ENCODE assay signal across 8 mouse cellular contexts in the genomic region with DNA sequence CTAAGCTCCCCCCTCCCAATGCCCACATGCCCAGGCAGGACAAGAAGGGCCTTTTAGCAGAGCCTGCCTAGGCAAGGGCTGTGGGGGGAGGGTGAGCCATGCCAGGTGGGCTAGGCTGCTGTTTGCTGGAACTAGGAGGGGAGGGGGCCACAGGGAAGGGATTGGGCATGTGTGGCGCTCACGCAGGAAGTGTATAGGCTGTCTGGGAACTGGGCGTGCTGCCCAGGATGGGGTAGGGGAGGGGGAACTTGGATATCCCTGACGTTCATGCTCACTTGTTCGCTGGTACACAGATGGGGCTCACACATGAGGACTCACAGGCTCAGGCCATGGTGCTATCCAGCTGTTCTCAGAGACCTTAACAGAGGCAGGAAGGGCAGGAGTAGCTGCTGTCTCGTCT. TPM values are rescaled to one million over a fixed set of nuclear protein-coding genes. Genes with fewer than 3 reads are reported as not detected.
DNase-seq lines count a peak whose midpoint lies in the region; ATAC-seq and TF ChIP-seq lines count a peak whose summit lies in the region.

No protein-coding gene starts in this region.

- H3K27ac ChIP-seq in left cerebral cortex, adult 2 months, result peak overlapping the region; percentile 76
- peak overlapping the region; percentile 0 for H3K27ac ChIP-seq in forebrain, embryonic 16.5 days (ENCODE audit: low read length)

- H3K9me3 ChIP-seq in forebrain, embryonic 16.5 days (ENCODE audit: control insufficient read depth, low read length), result no peaks in the 10 kb centered on the region

- WGBS in forebrain, embryonic 16.5 days, result 26% methylated on average over 6 of the region's 6 CpGs

- H3K4me2 ChIP-seq in forebrain, embryonic 16.5 days (ENCODE audit: low read length), result no peak overlapping the region

- no peak overlapping the region for H3K4me3 ChIP-seq in left cerebral cortex, adult 2 months
- no peak overlapping the region for H3K4me3 ChIP-seq in forebrain, embryonic 16.5 days (replicated peaks; ENCODE audit: low read length)

- H3K4me1 ChIP-seq in forebrain, embryonic 16.5 days (replicated peaks; ENCODE audit: control insufficient read depth, insufficient read depth, low read length), result peaks cover 18% of the 10 kb centered on the region

- peak; percentile 51 to 62 for DNase-seq in left cerebral cortex, adult 2 months (ENCODE audit: extremely low spot score in 1 of 2, low spot score in 2 of 2)
- no peak for DNase-seq in left cerebral cortex, adult 18-20 months (ENCODE audit: low spot score in 2 of 2)
- DNase-seq in kidney, postnatal 25 days, result peak; percentile 29 to 72
- DNase-seq in lung, postnatal 36 days, result peak; percentile 25
- DNase-seq in testis, postnatal 14 days (ENCODE audit: low spot score), result peak; percentile 69
- DNase-seq in spleen, postnatal 14 days (ENCODE audit: low spot score in 2 of 2), result no peak
- DNase-seq in thymus, postnatal 25 days, result no peak

- H3K27me3 ChIP-seq in forebrain, embryonic 16.5 days (replicated peaks; ENCODE audit: control insufficient read depth, insufficient read depth, low read length), result no peaks in the 10 kb centered on the region; the same call in 1 of the 2 replicates

- TF ChIP-seq CTCF in left cerebral cortex, adult 2 months (IDR thresholded peaks at IDR 0.05), result no peak

- peak; percentile 95 for ATAC-seq in forebrain, embryonic 16.5 days

- H3K9ac ChIP-seq in forebrain, embryonic 16.5 days (replicated peaks; ENCODE audit: low read depth, low read length), result no peak overlapping the region

- intact Hi-C loops in left cerebral cortex, adult 2 months (cut with DNase I), result no loop called here

- no peaks in the 10 kb centered on the region for H3K36me3 ChIP-seq in forebrain, embryonic 16.5 days (ENCODE audit: control insufficient read depth, insufficient read depth)

RNA-seq across cellular contexts. Expression of a gene that starts 3.5 kb away (rescaled TPM):
- 10 to 100 TPM; 15.2 to 15.9 TPM for total RNA-seq in left cerebral cortex, adult 2 months (2021)
- total RNA-seq in left cerebral cortex, adult 18-20 months (2021), result 10 to 100 TPM; 11.1 to 12.9 TPM
- 7.2 and 8.0 TPM in 2 replicates for polyA plus RNA-seq in forebrain, embryonic 16.5 days (2015; fragmentation: Nextera tagmentation; extraction: Ambion mirVana)

RNA-seq across cellular contexts. Expression of a gene that starts 3.8 kb away (rescaled TPM):
- not detected for total RNA-seq in left cerebral cortex, adult 2 months (2021)
- not detected for total RNA-seq in left cerebral cortex, adult 18-20 months (2021)
- polyA plus RNA-seq in forebrain, embryonic 16.5 days (2015; fragmentation: Nextera tagmentation; extraction: Ambion mirVana), result not detected in 2 replicates

RNA-seq across cellular contexts. Expression of a gene that starts 59.9 kb away (rescaled TPM):
- total RNA-seq in left cerebral cortex, adult 2 months (2021), result 1 to 10 TPM; 5.8 to 7.3 TPM
- total RNA-seq in left cerebral cortex, adult 18-20 months (2021), result 1 to 10 TPM; 6.8 to 7.4 TPM
- 2.2 and 3.1 TPM in 2 replicates for polyA plus RNA-seq in forebrain, embryonic 16.5 days (2015; fragmentation: Nextera tagmentation; extraction: Ambion mirVana)

Comparison
In these comparisons a context has a peak if more than half of its experiments do, and no peak if none do; other contexts are left out.
1. DNase-seq: peak in left cerebral cortex, adult 2 months (2 of 2), kidney, postnatal 25 days (2 of 2), lung, postnatal 36 days (single experiment) and testis, postnatal 14 days (single experiment); none in left cerebral cortex, adult 18-20 months (0 of 2), spleen, postnatal 14 days (0 of 2) and thymus, postnatal 25 days (single experiment).